Mouse (Mus musculus) midbrain, embryonic 11.5 days (tissue): Measurements from ENCODE around the gene Wdsub1. TPM values are rescaled to one million over a fixed set of nuclear protein-coding genes. Genes with fewer than 3 reads are reported as not detected.

ENCODE experiments used
- ATAC-seq: fragments of 200-750 bp; cut with Nextera tagmentation; 2 replicates; pipeline ENCODE4 v1.8.0; 2017; ENCODE audit warnings: moderate TSS enrichment, moderate library complexity; ENCODE audit not compliant: low FRiP score
- DNase-seq: peaks from one replicate; pipeline ENCODE4 v3.0.0; 2015; ENCODE audit warnings: low spot score; ENCODE audit errors: missing footprints
- H3K27ac ChIP-seq: fragments of 300-500 bp; sonication (generic); 2 replicates; pipeline ENCODE4 v1.5.1; 2014; ENCODE audit warnings: low read depth, low read length
- H3K27me3 ChIP-seq: fragments of 300-500 bp; sonication (generic); 2 replicates; pipeline ENCODE4 v1.6.1; 2014; ENCODE audit warnings: mild to moderate bottlenecking, low read length, moderate library complexity, mixed read lengths; ENCODE audit not compliant: control insufficient read depth, insufficient read depth
- H3K36me3 ChIP-seq: fragments of 300-500 bp; sonication (generic); 2 replicates; pipeline ENCODE4 v1.6.1; 2014; ENCODE audit warnings: mild to moderate bottlenecking, low read length, moderate library complexity, mixed read lengths; ENCODE audit not compliant: control insufficient read depth, insufficient read depth
- H3K4me1 ChIP-seq: fragments of 300-500 bp; sonication (generic); 2 replicates; pipeline ENCODE4 v1.6.1; 2014; ENCODE audit warnings: low read length; ENCODE audit not compliant: control insufficient read depth, insufficient read depth
- H3K4me2 ChIP-seq: fragments of 300-500 bp; sonication (generic); 2 replicates; pipeline ENCODE4 v1.6.1; 2014; ENCODE audit warnings: mild to moderate bottlenecking, moderate library complexity
- H3K4me3 ChIP-seq: fragments of 300-500 bp; sonication (generic); 2 replicates; pipeline ENCODE4 v1.5.1; 2014; ENCODE audit warnings: low read depth, low read length
- H3K9ac ChIP-seq: fragments of 300-500 bp; sonication (generic); 2 replicates; pipeline ENCODE4 v1.6.1; 2014; ENCODE audit warnings: low read length
- H3K9me3 ChIP-seq: fragments of 300-500 bp; sonication (generic); 2 replicates; pipeline ENCODE4 v1.6.1; 2016; ENCODE audit warnings: low read length; ENCODE audit not compliant: control insufficient read depth
- WGBS: fragments of 180-500 bp; shearing (Covaris S2); extraction: QIAGEN DNeasy Blood & Tissue Kit; methylation state at CpG from one replicate; pipeline ENCODE4 v1.1.7; 2014; 5-methylcytosine and 5-hydroxymethylcytosine counted together
- polyA plus RNA-seq: library from polyadenylated mRNA; unstranded; fragments of >200 nt; fragmentation: Nextera tagmentation; extraction: Ambion mirVana; gene quantifications from 2 replicates; pipeline ENCODE4 v1.2.1, GENCODE M21; 2014

Wdsub1 gene
- polyA plus RNA-seq, 1 experiment from 2014 or later, result 19.2 TPM

- Histone ChIP-seq H3K36me3 (no peaks in the 10 kb centered on the region), H3K4me1 (no peaks in the 10 kb centered on the region), H3K9me3 (no peaks in the 10 kb centered on the region), H3K27me3 (no peaks in the 10 kb centered on the region), H3K4me3 (no peak overlapping the region), H3K9ac (no peak overlapping the region), H3K27ac (no peak overlapping the region), H3K4me2 (no peak overlapping the region)
- no peak for ATAC-seq
- no peak for DNase-seq
- WGBS, result 95% methylated on average over 2 of the region's 2 CpGs
Measured at GRCm38 (mm10) chr2:59821044-59821443, 61.3 kb downstream of the Wdsub1 start.

- H3K27ac ChIP-seq, result no peak overlapping the region
- no peaks in the 10 kb centered on the region for H3K4me1 ChIP-seq
- H3K9me3 ChIP-seq, result no peaks in the 10 kb centered on the region
- no peak overlapping the region for H3K9ac ChIP-seq
- no peak overlapping the region for H3K4me2 ChIP-seq
- no peak overlapping the region for H3K4me3 ChIP-seq
- no peaks in the 10 kb centered on the region for H3K36me3 ChIP-seq
- no peak for ATAC-seq
- DNase-seq, result no peak
- H3K27me3 ChIP-seq, result no peaks in the 10 kb centered on the region
- 93% methylated on average over 15 of the region's 15 CpGs for WGBS
Measured at GRCm38 (mm10) chr2:59820088-59820487, 62.3 kb downstream of the Wdsub1 start.

DNA sequence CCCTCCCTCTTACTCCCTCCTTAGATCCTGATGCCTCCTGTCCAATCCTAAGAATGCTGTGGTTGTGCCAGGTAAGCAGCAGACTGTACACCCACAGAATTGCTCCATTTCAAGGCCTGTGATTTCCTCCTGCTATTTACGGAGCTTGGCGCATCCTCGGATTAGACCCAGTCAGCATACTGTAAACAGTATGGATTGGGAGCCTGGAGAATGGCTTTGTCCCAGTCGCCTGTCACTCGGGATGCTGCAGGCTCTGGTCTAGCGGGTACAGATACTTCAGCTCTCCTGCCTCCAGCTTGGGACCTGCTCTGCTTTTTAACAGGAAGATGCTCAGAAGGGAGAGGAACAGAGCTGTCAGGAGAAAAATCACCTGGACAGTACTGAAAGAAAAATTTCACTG is 63.0 kb downstream of the Wdsub1 start:
- Histone ChIP-seq H3K27me3 (no peaks in the 10 kb centered on the region), H3K4me3 (no peak overlapping the region), H3K9ac (no peak overlapping the region), H3K36me3 (no peaks in the 10 kb centered on the region), H3K4me2 (no peak overlapping the region), H3K27ac (no peak overlapping the region), H3K9me3 (no peaks in the 10 kb centered on the region), H3K4me1 (no peaks in the 10 kb centered on the region)
- DNase-seq (no peak), ATAC-seq (no peak)
- 85% methylated on average over 6 of the region's 6 CpGs for WGBS

DNA sequence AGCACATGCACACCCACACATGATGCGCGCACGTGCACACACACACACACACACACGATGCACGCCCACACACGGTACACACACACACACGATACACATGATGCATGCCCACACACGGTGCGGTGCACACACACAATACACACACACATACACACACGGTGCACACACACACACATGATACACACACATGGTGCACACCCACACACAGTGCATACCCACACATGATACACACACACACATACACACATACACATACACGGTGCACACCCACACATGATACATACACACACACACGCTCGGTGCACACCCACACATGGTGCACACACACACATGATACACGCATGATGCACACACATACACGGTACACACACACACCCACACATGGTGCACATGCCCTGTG is 63.7 kb downstream of the Wdsub1 start:
- Histone ChIP-seq H3K4me3 (no peak overlapping the region), H3K9ac (no peak overlapping the region), H3K9me3 (no peaks in the 10 kb centered on the region), H3K4me2 (no peak overlapping the region), H3K27me3 (no peaks in the 10 kb centered on the region), H3K4me1 (no peaks in the 10 kb centered on the region), H3K27ac (no peak overlapping the region), H3K36me3 (no peaks in the 10 kb centered on the region)
- WGBS, result 94% methylated on average over 15 of the region's 15 CpGs
- DNase-seq (no peak), ATAC-seq (no peak)

- DNase-seq (no peak), ATAC-seq (no peak)
- H3K4me3 ChIP-seq, result no peak overlapping the region
- H3K36me3 ChIP-seq, result no peaks in the 10 kb centered on the region
- H3K27me3 ChIP-seq, result no peaks in the 10 kb centered on the region
- WGBS, result 93% methylated on average over 8 of the region's 8 CpGs
- no peaks in the 10 kb centered on the region for H3K9me3 ChIP-seq
- no peak overlapping the region for H3K4me2 ChIP-seq
- H3K27ac ChIP-seq, result no peak overlapping the region
- H3K9ac ChIP-seq, result no peak overlapping the region
- no peaks in the 10 kb centered on the region for H3K4me1 ChIP-seq
Measured at GRCm38 (mm10) chr2:59814997-59815396, 67.4 kb downstream of the Wdsub1 start.

DNA sequence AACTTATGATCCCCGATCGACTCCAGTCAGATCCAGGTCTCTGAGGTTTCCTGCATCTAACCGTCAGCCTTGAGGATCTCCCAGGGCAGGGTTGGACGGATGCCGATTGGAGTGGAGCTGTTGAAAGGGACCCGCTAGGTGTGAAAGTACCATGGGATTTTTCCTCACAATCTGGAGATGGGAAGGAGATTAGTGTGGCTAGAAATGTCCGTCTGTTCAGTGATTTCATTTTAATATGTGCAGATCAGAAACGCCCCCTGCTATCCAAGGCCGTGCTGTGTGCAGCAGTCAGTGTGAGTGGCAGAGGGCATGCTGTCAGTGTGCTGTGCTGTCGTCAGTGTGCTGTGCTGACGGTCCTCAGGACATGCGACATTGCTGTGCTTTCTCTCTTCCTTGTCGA is 68.9 kb downstream of the Wdsub1 start:
- Histone ChIP-seq H3K4me3 (no peak overlapping the region), H3K27me3 (no peaks in the 10 kb centered on the region), H3K27ac (no peak overlapping the region), H3K4me2 (no peak overlapping the region), H3K36me3 (no peaks in the 10 kb centered on the region), H3K9me3 (no peaks in the 10 kb centered on the region), H3K4me1 (no peaks in the 10 kb centered on the region), H3K9ac (no peak overlapping the region)
- no peak for DNase-seq
- ATAC-seq, result no peak
- 84% methylated on average over 13 of the region's 13 CpGs for WGBS

DNA sequence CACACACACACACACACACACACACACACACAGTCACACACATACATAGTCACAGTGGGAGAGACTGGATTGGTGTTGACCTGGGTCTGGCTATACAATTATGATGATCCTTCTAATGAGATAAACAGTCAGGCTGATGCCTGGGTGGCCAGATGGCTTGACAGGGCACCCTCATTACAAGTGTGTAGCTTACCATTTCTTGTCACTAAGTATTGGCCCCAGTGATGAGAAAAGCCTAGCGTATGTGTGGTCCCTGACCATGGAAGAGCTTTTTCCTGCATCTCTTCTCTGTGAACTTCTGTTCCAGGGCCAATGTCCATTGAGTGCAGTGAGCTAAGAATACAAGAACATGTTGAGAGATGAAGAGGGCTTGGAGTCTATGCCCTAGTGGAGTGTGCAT is 69.8 kb downstream of the Wdsub1 start:
- WGBS, result 97% methylated on average over 1 of the region's 1 CpGs
- no peak overlapping the region for H3K4me3 ChIP-seq
- H3K36me3 ChIP-seq, result no peaks in the 10 kb centered on the region

GRCm38 (mm10) chr2:59811247-59811646 is 71.1 kb downstream of the Wdsub1 start:
- ATAC-seq (no peak), DNase-seq (no peak)
- H3K4me2 ChIP-seq, result no peak overlapping the region
- no peak overlapping the region for H3K4me3 ChIP-seq
- no peaks in the 10 kb centered on the region for H3K4me1 ChIP-seq
- 79% methylated on average over 1 of the region's 1 CpGs for WGBS
- H3K9ac ChIP-seq, result no peak overlapping the region
- no peaks in the 10 kb centered on the region for H3K9me3 ChIP-seq
- no peaks in the 10 kb centered on the region for H3K36me3 ChIP-seq
- no peaks in the 10 kb centered on the region for H3K27me3 ChIP-seq
- no peak overlapping the region for H3K27ac ChIP-seq

More for the DNA sequence above, 69.8 kb downstream of the Wdsub1 start:
- H3K4me1 ChIP-seq, result no peaks in the 10 kb centered on the region
- H3K4me2 ChIP-seq, result no peak overlapping the region
- H3K9me3 ChIP-seq, result no peaks in the 10 kb centered on the region
- no peak for DNase-seq
- H3K9ac ChIP-seq, result no peak overlapping the region
- no peak for ATAC-seq
- H3K27ac ChIP-seq, result no peak overlapping the region
- no peaks in the 10 kb centered on the region for H3K27me3 ChIP-seq

GRCm38 (mm10) chr2:59810039-59810438 is 72.4 kb downstream of the Wdsub1 start:
- Histone ChIP-seq H3K27ac (no peak overlapping the region), H3K36me3 (no peaks in the 10 kb centered on the region), H3K9ac (no peak overlapping the region), H3K4me2 (no peak overlapping the region), H3K9me3 (no peaks in the 10 kb centered on the region), H3K4me1 (0 out of 2 replicates have a peak, but pooled peaks cover 4% of the 10 kb centered on the region), H3K4me3 (no peak overlapping the region), H3K27me3 (no peaks in the 10 kb centered on the region)
- ATAC-seq (no peak), DNase-seq (no peak)
- WGBS, result 86% methylated on average over 7 of the region's 7 CpGs

- Histone ChIP-seq H3K9me3 (no peaks in the 10 kb centered on the region), H3K4me1 (0 out of 2 replicates have a peak, but pooled peaks cover 4% of the 10 kb centered on the region), H3K36me3 (no peaks in the 10 kb centered on the region), H3K4me3 (no peak overlapping the region), H3K27me3 (no peaks in the 10 kb centered on the region), H3K27ac (no peak overlapping the region), H3K4me2 (no peak overlapping the region), H3K9ac (no peak overlapping the region)
- WGBS, result 88% methylated on average over 4 of the region's 4 CpGs
- DNase-seq, result no peak
- no peak for ATAC-seq
Measured at GRCm38 (mm10) chr2:59808608-59809007, 73.8 kb downstream of the Wdsub1 start.
